In genomic region chr13:55483593-55483992, GRCm38 (mm10) we compare ENCODE assay signal across 9 mouse cellular contexts. TPM values are rescaled to one million over a fixed set of nuclear protein-coding genes. Genes with fewer than 3 reads are reported as not detected.
DNase-seq lines count a peak whose midpoint lies in the region; ATAC-seq lines count a peak whose summit lies in the region.
"Had no signal": no experiment of that assay in that cellular context is flagged by ENCODE, and none has a peak within 500 bp of the region (broad histone marks: within the 10 kb centered on the region; RNA-seq: fewer than 3 reads in every experiment).

No protein-coding gene starts in this region.

- no peak for ATAC-seq in lung, embryonic 15.5 days (ENCODE audit: borderline replicate concordance, extremely low read depth, low FRiP score, low TSS enrichment)
- ATAC-seq in neural tube, embryonic 14.5 days (ENCODE audit: low read depth), result peak; percentile 84
- ATAC-seq in megakaryocyte, adult 5-6 weeks (ENCODE audit: poor library complexity, severe bottlenecking), result no peak

- intact Hi-C loops in gastrocnemius, postnatal 14 days (cut with DNase I; ENCODE audit: low total_unique reads), result no loop called here

- no peak overlapping the region for H3K4me3 ChIP-seq in lung, embryonic 15.5 days
- peak overlapping the region; percentile 99 for H3K4me3 ChIP-seq in neural tube, embryonic 14.5 days (ENCODE audit: low read depth, low read length)

- H3K27ac ChIP-seq in lung, embryonic 15.5 days, result peak overlapping the region; percentile 7; the same call in 1 of the 2 replicates
- H3K27ac ChIP-seq in neural tube, embryonic 14.5 days (ENCODE audit: low read depth, low read length), result peak overlapping the region; percentile 74

- WGBS in lung, embryonic 15.5 days, result 52% methylated on average over 15 of the region's 15 CpGs
- 3% methylated on average over 15 of the region's 15 CpGs for WGBS in neural tube, embryonic 14.5 days

- H3K9me3 ChIP-seq in lung, embryonic 15.5 days, result no peaks in the 10 kb centered on the region
- H3K9me3 ChIP-seq in neural tube, embryonic 14.5 days (ENCODE audit: control insufficient read depth, low read length), result no peaks in the 10 kb centered on the region

- peaks cover 50% of the 10 kb centered on the region for H3K4me1 ChIP-seq in lung, embryonic 15.5 days
- H3K4me1 ChIP-seq in neural tube, embryonic 14.5 days (ENCODE audit: control insufficient read depth, insufficient read depth, low read length), result peaks cover 42% of the 10 kb centered on the region

- no peak for DNase-seq in lung, postnatal 14 days
- peak; percentile 92 to 96 for DNase-seq in frontal cortex, postnatal 10 days (ENCODE audit: low spot score in 2 of 2)
- peak; percentile 90 to 93 for DNase-seq in left cerebral cortex, adult 18-20 months (ENCODE audit: low spot score in 2 of 2)
- no peak for DNase-seq in gastrocnemius, postnatal 14 days
- no peak for DNase-seq in yolk sac, embryonic 10.5 days (ENCODE audit: low spot score)

- no peaks in the 10 kb centered on the region for H3K27me3 ChIP-seq in lung, embryonic 15.5 days
- peaks cover 2% of the 10 kb centered on the region; the same call in 1 of the 2 replicates for H3K27me3 ChIP-seq in neural tube, embryonic 14.5 days (ENCODE audit: control insufficient read depth, insufficient read depth, low read length)

- H3K4me2 ChIP-seq in lung, embryonic 15.5 days, result peak overlapping the region; percentile 9; the same call in 1 of the 2 replicates
- peak overlapping the region; percentile 97 for H3K4me2 ChIP-seq in neural tube, embryonic 14.5 days (ENCODE audit: low read depth, low read length)

- no peak overlapping the region for H3K9ac ChIP-seq in lung, embryonic 15.5 days
- H3K9ac ChIP-seq in neural tube, embryonic 14.5 days (replicated peaks; ENCODE audit: low read depth, low read length), result peak overlapping the region; percentile 43

- peaks cover 29% of the 10 kb centered on the region for H3K36me3 ChIP-seq in lung, embryonic 15.5 days
- peaks cover 43% of the 10 kb centered on the region for H3K36me3 ChIP-seq in neural tube, embryonic 14.5 days (ENCODE audit: control insufficient read depth, insufficient read depth, low read length)

RNA-seq across cellular contexts. Expression of gene Dbn1, which starts 4.3 kb away (rescaled TPM):
- polyA plus RNA-seq in lung, embryonic 15.5 days (2015; fragmentation: Nextera tagmentation; extraction: Ambion mirVana), result 124 and 132 TPM in 2 replicates
- total RNA-seq in left cerebral cortex, adult 18-20 months (2021), result 100 to 1,000 TPM; 263 to 271 TPM
- 376 and 450 TPM in 2 replicates for polyA plus RNA-seq in neural tube, embryonic 14.5 days (2014; fragmentation: Nextera tagmentation; extraction: Ambion mirVana)
- 10 to 100 TPM; 31.3 to 37.5 TPM for total RNA-seq in gastrocnemius, postnatal 14 days (2021)
- total RNA-seq in megakaryocyte, adult 5-6 weeks (2015), result 0.18 TPM in 1 of 2 replicates, not detected in the other
- total RNA-seq in megakaryocyte, adult 5-6 weeks (2017), result 0.57 and 2.9 TPM in 2 replicates

RNA-seq across cellular contexts. Expression of gene Prr7, which starts 19.5 kb away (rescaled TPM):
- polyA plus RNA-seq in lung, embryonic 15.5 days (2015; fragmentation: Nextera tagmentation; extraction: Ambion mirVana), result 0.29 and 0.39 TPM in 2 replicates
- total RNA-seq in left cerebral cortex, adult 18-20 months (2021), result 10 to 100 TPM; 66.6 to 70.1 TPM
- polyA plus RNA-seq in neural tube, embryonic 14.5 days (2014; fragmentation: Nextera tagmentation; extraction: Ambion mirVana), result 5.8 and 6.7 TPM in 2 replicates
- total RNA-seq in gastrocnemius, postnatal 14 days (2021), result 1 to 10 TPM; 1.0 to 1.6 TPM
- 1.1 and 1.2 TPM in 2 replicates for total RNA-seq in megakaryocyte, adult 5-6 weeks (2015)
- total RNA-seq in megakaryocyte, adult 5-6 weeks (2017), result 1.4 and 1.8 TPM in 2 replicates
- polyA plus RNA-seq: liver, embryonic 16.5 days had no signal

RNA-seq across cellular contexts. Expression of gene Pdlim7, which starts 29.9 kb away (rescaled TPM):
- 169 and 176 TPM in 2 replicates for polyA plus RNA-seq in lung, embryonic 15.5 days (2015; fragmentation: Nextera tagmentation; extraction: Ambion mirVana)
- total RNA-seq in left cerebral cortex, adult 18-20 months (2021), result 100 to 1,000 TPM in 1 of 2 experiments, 10 to 100 TPM in 1; 91.7 to 101 TPM
- polyA plus RNA-seq in neural tube, embryonic 14.5 days (2014; fragmentation: Nextera tagmentation; extraction: Ambion mirVana), result 142 and 163 TPM in 2 replicates
- 100 to 1,000 TPM; 588 to 612 TPM for total RNA-seq in gastrocnemius, postnatal 14 days (2021)
- total RNA-seq in megakaryocyte, adult 5-6 weeks (2015), result 23.8 and 25.9 TPM in 2 replicates
- 9.4 and 12.4 TPM in 2 replicates for total RNA-seq in megakaryocyte, adult 5-6 weeks (2017)

RNA-seq across cellular contexts. Expression of gene Grk6, which starts 38.7 kb away (rescaled TPM):
- 45.1 and 45.7 TPM in 2 replicates for polyA plus RNA-seq in lung, embryonic 15.5 days (2015; fragmentation: Nextera tagmentation; extraction: Ambion mirVana)
- 10 to 100 TPM; 63.2 to 64.6 TPM for total RNA-seq in left cerebral cortex, adult 18-20 months (2021)
- 39.0 and 42.1 TPM in 2 replicates for polyA plus RNA-seq in neural tube, embryonic 14.5 days (2014; fragmentation: Nextera tagmentation; extraction: Ambion mirVana)
- 10 to 100 TPM; 12.1 to 12.6 TPM for total RNA-seq in gastrocnemius, postnatal 14 days (2021)
- total RNA-seq in megakaryocyte, adult 5-6 weeks (2015), result 87.3 and 89.9 TPM in 2 replicates
- total RNA-seq in megakaryocyte, adult 5-6 weeks (2017), result 144 and 155 TPM in 2 replicates

RNA-seq across cellular contexts. Expression of gene Dok3, which starts 45.5 kb away (rescaled TPM):
- 2.7 and 3.1 TPM in 2 replicates for polyA plus RNA-seq in lung, embryonic 15.5 days (2015; fragmentation: Nextera tagmentation; extraction: Ambion mirVana)
- total RNA-seq in left cerebral cortex, adult 18-20 months (2021), result 10 to 100 TPM in 1 of 2 experiments, 1 to 10 TPM in 1; 9.1 to 12.2 TPM
- polyA plus RNA-seq in neural tube, embryonic 14.5 days (2014; fragmentation: Nextera tagmentation; extraction: Ambion mirVana), result 4.2 and 4.6 TPM in 2 replicates
- 1 to 10 TPM in 1 of 2 experiments, under 1 TPM in 1; 0.82 to 1.6 TPM for total RNA-seq in gastrocnemius, postnatal 14 days (2021)
- total RNA-seq in megakaryocyte, adult 5-6 weeks (2015), result 73.6 and 80.6 TPM in 2 replicates
- total RNA-seq in megakaryocyte, adult 5-6 weeks (2017), result 81.2 and 88.6 TPM in 2 replicates

Comparison
In these comparisons a context has a peak if more than half of its experiments do, and no peak if none do; other contexts are left out.
1. DNase-seq: peak in frontal cortex, postnatal 10 days (2 of 2) and left cerebral cortex, adult 18-20 months (2 of 2); none in lung, postnatal 14 days (single experiment), gastrocnemius, postnatal 14 days (single experiment) and yolk sac, embryonic 10.5 days (single experiment).
2. RNA of gene Dbn1, which starts 4.3 kb away (total RNA-seq): 263 to 271 TPM in left cerebral cortex, adult 18-20 months and 31.3 to 37.5 TPM in gastrocnemius, postnatal 14 days; 0.18 to 2.9 TPM in megakaryocyte, adult 5-6 weeks; every median in the first group is over 4 times any median in the second.
3. RNA of gene Prr7, which starts 19.5 kb away (total RNA-seq): 66.6 to 70.1 TPM in left cerebral cortex, adult 18-20 months; 1.1 to 1.8 TPM in megakaryocyte, adult 5-6 weeks and 1.0 to 1.6 TPM in gastrocnemius, postnatal 14 days; every median in the first group is over 10 times any median in the second.
4. RNA of gene Pdlim7, which starts 29.9 kb away (total RNA-seq): 588 to 612 TPM in gastrocnemius, postnatal 14 days; 91.7 to 101 TPM in left cerebral cortex, adult 18-20 months and 9.4 to 25.9 TPM in megakaryocyte, adult 5-6 weeks; every median in the first group is over 4 times any median in the second.